Mouse (Mus musculus): ENCODE results near the gene Zscan4d. TPM values are rescaled to one million over a fixed set of nuclear protein-coding genes. Genes with fewer than 3 reads are reported as not detected.
"Not testable (repeated sequence)": the region's sequence is repeated elsewhere in the genome, so short reads cannot be mapped to it uniquely, and the experiment has no call there.

Gene Zscan4d
- not detected in 2 replicates for polyA plus RNA-seq (2012; rRNA removed)

DNA sequence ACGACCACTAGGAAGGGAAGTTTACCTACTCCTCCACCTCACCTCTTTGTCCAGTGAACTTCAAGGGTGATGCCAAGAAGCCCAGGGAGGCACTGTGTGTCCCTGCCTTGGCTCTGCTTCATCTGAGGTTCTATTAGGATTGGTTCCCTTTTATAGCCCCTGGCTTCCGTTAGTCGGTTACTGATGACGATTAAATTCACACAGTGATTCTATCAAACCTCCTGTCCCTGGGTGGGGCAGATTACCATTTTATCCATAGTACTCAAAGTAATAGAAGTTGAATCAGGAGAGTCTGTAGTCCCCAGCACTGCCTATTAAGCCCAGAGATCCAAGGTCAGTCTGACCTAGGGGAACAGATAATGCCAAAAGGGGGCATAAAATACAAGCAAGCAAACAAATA is at the start of gene Zscan4d:
Gene Zscan4d (minus strand): TSS at position 101 of the 400 bp plus-strand sequence.
- not testable (repeated sequence) for DNase-seq (ENCODE audit: extremely low spot score in 1 of 2, low spot score in 1 of 2)

DNA sequence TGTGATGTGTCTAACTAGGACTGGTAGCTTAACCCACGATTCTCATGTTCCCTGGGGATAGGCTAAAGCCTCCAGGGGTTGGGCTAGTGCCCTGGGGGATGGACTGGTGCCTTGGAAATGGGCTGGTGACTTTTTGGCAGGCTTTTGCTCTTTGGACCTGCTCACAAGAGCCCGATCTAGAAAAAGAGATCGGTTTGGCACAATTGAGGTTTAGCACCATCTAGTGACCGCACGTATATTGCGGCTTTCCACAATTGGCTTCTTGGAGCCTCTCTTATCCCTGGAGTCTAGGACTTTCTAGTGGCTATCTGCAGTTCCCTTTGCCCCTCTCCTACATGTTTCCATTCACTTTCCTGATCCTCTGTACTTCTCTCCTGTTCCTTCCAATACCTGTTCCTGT is 7.9 kb downstream of the Zscan4d start:
- peak in 1 of 2 experiments; percentile 1 for DNase-seq (ENCODE audit: extremely low spot score in 1 of 2, low spot score in 1 of 2)

Other genes starting within 250 kb of the Zscan4d start
- gene Zscan4c, start 160.4 kb downstream of the Zscan4d start, polyA plus RNA-seq (2012; rRNA removed): not detected in 2 replicates
- gene Zscan4-ps1, start 96.5 kb downstream of the Zscan4d start, polyA plus RNA-seq (2012; rRNA removed): not detected in 2 replicates
- not detected in 2 replicates for gene Zscan4e, start 144.5 kb upstream of the Zscan4d start, polyA plus RNA-seq (2012; rRNA removed)
- not detected in 2 replicates for gene Zscan4f, start 231.8 kb upstream of the Zscan4d start, polyA plus RNA-seq (2012; rRNA removed)

Measured in frontal cortex, adult 2 months (tissue).